Mouse (Mus musculus): ENCODE measurements at regions not wholly inside any gene's neighbourhood (a gene's known extent, or its start where the extent isn't known, plus 50 kb on each side); places are given as distances from the start of the nearest gene placed in this dataset.

GRCm38 (mm10) chr9:52762836-52763235 is 83.3 kb upstream of the AI593442 start:
- Histone ChIP-seq H3K36me3 (replicated peaks) (no peaks in the 10 kb centered on the region), H3K9ac (no peak overlapping the region), H3K4me2 (no peak overlapping the region), H3K27ac (no peak overlapping the region), H3K27me3 (no peaks in the 10 kb centered on the region), H3K4me3 (replicated peaks) (no peak overlapping the region), H3K4me1 (no peaks in the 10 kb centered on the region), H3K9me3 (no peaks in the 10 kb centered on the region)
- WGBS = 87% methylated on average over 6 of the region's 6 CpGs
- ATAC-seq (ENCODE audit: low FRiP score) = no peak

GRCm38 (mm10) chr9:52761257-52761656 is 81.7 kb upstream of the AI593442 start:
- Histone ChIP-seq H3K36me3 (replicated peaks) (no peaks in the 10 kb centered on the region), H3K9ac (no peak overlapping the region), H3K4me2 (no peak overlapping the region), H3K9me3 (no peaks in the 10 kb centered on the region), H3K27ac (no peak overlapping the region), H3K4me1 (no peaks in the 10 kb centered on the region), H3K27me3 (no peaks in the 10 kb centered on the region), H3K4me3 (replicated peaks) (no peak overlapping the region)
- no peak for ATAC-seq (ENCODE audit: low FRiP score)
- 90% methylated on average over 5 of the region's 5 CpGs for WGBS

GRCm38 (mm10) chr9:52748366-52748765 is 68.8 kb upstream of the AI593442 start:
- H3K4me1 ChIP-seq = no peaks in the 10 kb centered on the region
- no peaks in the 10 kb centered on the region for H3K27me3 ChIP-seq
- no peak overlapping the region for H3K4me3 ChIP-seq (replicated peaks)
- H3K27ac ChIP-seq = no peak overlapping the region
- no peak for ATAC-seq (ENCODE audit: low FRiP score)
- no peak overlapping the region for H3K9ac ChIP-seq
- WGBS = 90% methylated on average over 3 of the region's 3 CpGs
- no peaks in the 10 kb centered on the region for H3K9me3 ChIP-seq
- H3K36me3 ChIP-seq (replicated peaks) = no peaks in the 10 kb centered on the region
- no peak overlapping the region for H3K4me2 ChIP-seq

DNA sequence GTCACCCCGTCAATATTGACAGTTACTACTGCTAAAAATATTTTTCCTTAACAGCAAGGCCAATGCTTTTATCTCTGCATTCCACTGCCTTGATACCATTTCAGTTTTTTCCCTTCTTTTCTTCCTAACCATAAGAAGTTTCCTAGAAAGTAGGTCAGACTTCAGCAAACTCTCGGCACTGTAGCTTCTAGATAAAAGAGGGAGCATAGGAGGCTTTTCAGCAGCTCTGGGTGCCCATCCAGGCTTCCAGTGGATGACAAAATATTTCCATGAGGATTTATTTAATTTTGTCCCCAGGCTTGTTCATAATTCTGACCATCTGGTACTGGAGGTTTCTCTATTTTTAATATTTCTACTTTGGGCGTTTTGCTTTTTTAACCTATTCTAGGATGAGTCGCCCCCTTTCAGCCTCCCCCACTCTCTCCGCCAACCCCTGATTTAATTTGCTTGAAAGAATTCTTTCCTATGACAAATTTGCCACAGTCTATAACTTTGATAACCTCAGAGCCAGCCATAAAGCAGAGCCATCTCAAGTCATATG is 59.0 kb upstream of the AI593442 start:
- Histone ChIP-seq H3K4me1 (no peaks in the 10 kb centered on the region), H3K36me3 (replicated peaks) (no peaks in the 10 kb centered on the region), H3K4me3 (replicated peaks) (no peak overlapping the region), H3K9ac (no peak overlapping the region), H3K27me3 (no peaks in the 10 kb centered on the region), H3K9me3 (no peaks in the 10 kb centered on the region), H3K4me2 (no peak overlapping the region), H3K27ac (no peak overlapping the region)
- 86% methylated on average over 5 of the region's 5 CpGs for WGBS
- no peak for ATAC-seq (ENCODE audit: low FRiP score)

Measured in forebrain, embryonic 12.5 days (tissue).